Mouse (Mus musculus) cerebellum, adult 9-10 months (tissue): ENCODE measurements at regions not wholly inside any gene's neighbourhood (a gene's known extent, or its start where the extent isn't known, plus 50 kb on each side); places are given as distances from the start of the nearest gene placed in this dataset.
"Not testable (repeated sequence)": the region's sequence is repeated elsewhere in the genome, so short reads cannot be mapped to it uniquely, and the experiment has no call there.

Experiments
- DNase-seq: peaks from one replicate; pipeline ENCODE4 v3.0.0; 2022

DNA sequence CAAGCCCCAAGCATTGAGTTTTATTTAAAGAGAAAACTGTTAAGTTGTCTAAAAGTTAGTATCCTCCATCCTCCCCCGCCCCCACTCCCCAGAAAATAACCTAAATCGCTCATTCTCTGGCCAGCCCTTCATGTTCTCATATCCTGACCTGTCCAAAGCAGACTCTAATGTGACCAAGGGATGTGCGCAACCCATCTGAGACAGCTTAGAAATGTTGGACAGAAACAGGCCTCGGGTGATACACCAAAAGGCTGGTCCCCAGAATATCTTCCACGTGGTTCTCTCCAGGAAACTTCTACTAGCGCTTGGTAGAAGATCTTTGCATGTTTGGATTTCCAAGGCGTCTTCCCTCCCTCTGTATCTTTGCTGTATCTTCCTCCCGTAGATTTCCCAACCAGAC is 482.8 kb downstream of the Tns1 start:
- no peak for DNase-seq

DNA sequence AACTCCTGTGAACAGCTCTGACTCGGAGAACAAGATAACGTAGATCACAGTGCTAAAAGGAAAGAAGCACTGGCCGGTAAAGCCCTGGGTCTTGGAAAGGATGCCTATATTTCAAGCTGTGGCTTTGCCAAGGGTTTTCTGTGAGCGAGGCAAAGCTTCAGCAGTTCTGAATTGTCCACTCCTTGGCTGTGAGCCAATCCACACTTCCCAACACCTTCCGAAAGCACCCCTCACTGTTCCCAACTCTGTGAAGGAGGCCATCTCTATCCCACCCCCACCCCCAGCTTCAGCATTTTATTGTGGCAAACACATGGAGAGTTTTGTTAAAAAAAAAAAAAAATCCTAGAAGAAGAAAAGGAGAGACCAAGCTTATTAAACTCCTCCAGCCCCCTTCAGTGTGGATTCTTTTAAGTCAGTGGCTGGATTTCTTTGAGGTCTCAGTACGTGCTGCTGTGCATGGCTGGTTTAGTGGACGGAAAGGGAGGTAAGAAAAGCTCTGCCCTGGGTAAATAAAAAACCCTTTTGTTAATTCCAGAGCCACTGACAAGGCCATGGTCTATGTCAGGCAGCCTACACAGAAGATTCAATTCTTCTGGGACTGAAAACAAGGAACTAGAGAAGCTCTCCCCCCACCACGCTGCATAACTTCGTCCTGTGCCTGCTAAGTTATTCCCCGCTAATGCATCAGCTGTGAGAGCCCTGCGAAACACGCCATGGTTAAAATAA is 483.4 kb downstream of the Tns1 start:
- DNase-seq, result no peak

GRCm38 (mm10) chr1:73635709-73636108 is 488.5 kb downstream of the Tns1 start:
- no peak for DNase-seq

DNA sequence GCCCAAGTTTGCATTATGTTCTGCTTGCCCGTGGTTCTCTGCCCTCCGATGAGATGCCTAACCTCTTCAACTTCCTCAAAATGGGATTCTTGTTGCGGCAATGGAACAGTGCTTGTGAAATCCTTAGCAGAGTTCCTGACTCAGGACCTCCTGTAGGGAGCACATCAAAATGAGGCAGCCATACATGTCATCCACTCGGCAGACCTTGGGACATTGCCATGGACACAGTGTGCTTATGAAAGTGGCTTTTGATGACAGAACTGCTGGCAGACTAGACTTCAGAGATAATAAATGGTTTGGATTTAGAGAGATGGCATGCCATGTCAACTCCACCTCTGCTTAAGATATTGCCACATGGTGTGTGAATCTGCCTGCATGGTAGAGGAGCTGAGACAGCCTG is 489.4 kb downstream of the Tns1 start:
- peak; percentile 20 for DNase-seq

DNA sequence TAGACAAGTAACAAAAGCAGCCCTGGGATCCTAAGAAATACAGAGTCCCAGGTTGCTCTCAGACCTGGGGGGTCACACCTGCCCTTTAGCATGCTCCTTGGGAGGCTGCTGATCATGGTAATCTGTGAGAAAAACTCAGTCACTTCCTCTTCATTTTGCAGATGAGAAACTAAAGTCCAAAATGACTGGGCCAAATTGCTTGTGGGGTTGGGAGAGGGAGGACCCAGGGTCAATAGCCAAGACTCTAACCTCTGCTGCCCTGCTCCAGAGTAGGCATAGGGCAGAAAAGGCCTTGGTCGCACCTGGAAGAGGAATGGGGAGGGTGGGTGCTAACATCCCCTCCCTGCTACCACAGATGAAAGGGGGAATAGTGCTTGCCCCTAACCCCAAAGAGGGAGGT is 491.2 kb downstream of the Tns1 start:
- DNase-seq, result no peak

- DNase-seq, result no peak
Measured at GRCm38 (mm10) chr1:73630363-73630762, 493.9 kb downstream of the Tns1 start.

DNA sequence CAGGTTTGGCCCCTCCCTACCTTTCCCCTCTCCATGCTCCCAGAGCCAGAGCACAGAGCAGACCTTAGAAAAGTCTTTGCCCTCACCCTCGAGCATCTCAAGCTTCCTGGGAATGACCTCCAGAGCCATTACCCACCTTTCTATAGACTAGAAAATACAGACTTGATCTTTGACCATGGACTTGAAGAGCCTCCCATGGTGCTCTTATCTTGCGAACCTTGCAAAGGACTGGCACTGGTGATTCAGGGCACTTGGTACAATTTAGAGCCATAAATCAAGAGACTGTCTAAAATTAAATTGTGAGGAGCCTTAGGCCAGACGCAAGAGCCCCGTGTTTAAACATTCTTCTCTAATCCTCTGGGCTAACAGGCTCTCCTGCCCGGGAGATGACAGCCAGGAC is 498.9 kb downstream of the Tns1 start:
- DNase-seq, result no peak

DNA sequence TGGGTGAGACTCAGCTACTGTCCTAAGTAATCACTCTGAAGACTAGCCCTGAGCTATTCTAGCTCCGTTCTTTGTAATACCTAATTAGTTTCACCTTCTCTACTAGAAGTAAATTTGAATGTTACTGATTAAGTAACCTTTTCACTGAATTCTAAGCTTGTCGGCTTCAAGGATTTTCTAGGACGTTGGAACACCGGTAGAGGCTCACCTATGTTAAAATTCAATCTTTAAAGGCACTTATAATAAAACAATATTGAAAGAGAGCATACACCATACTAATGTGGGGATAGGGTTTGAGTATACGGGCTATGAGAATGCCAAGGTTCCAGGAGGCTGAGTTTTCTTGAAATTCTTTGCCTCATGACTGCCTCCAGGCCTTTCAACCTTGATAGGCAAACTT is 503.1 kb downstream of the Tns1 start:
- DNase-seq, result not testable (repeated sequence)

GRCm38 (mm10) chr1:73618551-73619170 is 505.6 kb downstream of the Tns1 start:
- DNase-seq, result peak; percentile 82

- DNase-seq, result no peak
Measured at GRCm38 (mm10) chr1:73593653-73594385, 530.4 kb downstream of the Tns1 start.

DNA sequence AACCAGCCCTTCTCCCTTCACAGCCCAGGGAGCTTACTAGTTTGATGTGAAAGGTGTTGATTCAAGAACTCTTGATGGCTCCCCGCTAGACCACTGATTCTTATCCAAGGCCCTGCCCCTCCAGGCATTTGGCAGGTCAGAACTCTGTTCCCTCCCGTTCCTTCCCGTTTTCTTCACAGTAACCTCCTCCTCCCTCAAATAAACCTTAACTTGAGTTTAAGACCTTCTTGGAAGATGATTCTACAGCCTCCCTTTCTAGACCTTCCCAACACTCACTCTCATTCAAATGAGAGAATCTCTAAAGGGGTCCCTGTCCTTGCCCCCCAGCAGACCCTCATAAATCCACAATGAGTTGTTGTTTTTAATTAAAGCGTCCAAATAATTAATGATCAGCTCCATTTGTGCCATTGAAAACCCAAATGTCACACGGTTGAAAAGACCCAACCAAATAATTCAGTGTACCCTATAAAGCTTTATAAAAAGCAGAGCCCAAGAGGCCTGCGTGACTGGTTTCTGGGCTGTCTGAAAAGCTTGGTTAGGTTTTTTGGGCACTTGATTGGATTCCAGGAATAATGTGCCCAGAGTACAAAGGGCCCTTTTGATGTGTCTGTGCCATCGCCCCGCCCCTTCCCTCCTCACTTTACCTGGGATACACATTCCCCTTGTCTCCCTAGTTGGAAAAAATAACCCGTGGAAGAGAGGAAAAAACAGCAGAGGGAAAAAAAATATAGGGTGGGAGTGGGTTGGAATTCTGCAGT is 532.7 kb downstream of the Tns1 start:
- DNase-seq, result no peak

DNA sequence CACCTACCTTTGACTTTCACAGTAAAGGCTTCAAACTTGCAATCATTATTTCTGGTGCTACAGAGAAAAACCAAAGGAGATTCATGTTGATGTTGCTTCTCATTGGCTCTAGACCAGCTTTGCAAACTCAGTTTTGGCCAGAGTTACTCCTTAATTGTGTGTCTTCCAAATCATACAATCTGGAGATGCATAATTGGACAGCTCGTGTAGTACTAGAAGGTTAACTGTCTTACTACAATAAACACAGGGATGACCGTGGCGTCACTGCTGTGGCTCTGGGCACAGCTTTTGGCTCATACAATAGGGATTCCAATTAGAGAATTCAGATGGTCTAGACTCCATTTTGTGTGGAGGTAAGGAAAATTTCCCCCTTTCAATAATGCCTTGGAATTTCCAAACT is 544.6 kb downstream of the Tns1 start:
- no peak for DNase-seq

DNA sequence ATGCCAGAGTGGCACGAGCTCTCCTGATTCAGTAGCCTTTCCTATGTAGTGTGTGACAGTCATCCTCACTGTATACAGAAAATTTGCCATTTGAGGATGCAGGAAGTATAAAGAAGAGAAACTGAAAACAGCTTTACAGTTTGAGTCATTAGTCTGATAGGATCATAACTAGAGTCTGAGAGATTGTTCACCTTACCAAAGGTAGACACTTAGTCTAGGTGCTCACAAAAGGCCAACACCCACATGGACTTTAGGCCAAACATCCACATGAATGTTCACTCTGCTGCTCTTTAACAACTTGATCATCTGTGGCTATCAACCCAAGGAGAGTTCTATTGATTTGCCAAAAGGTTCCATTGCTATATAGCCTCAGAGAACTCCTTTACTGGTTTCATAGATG is 547.2 kb downstream of the Tns1 start:
- no peak for DNase-seq

- DNase-seq, result no peak
Measured at GRCm38 (mm10) chr1:73575694-73576093, 548.6 kb downstream of the Tns1 start.

GRCm38 (mm10) chr1:73570944-73571343 is 553.3 kb downstream of the Tns1 start:
- DNase-seq, result no peak

- no peak for DNase-seq
Measured at GRCm38 (mm10) chr1:73566770-73567169, 551.1 kb upstream of the Tnp1 start.

- no peak for DNase-seq
Measured at GRCm38 (mm10) chr1:73560594-73560993, 544.9 kb upstream of the Tnp1 start.

DNA sequence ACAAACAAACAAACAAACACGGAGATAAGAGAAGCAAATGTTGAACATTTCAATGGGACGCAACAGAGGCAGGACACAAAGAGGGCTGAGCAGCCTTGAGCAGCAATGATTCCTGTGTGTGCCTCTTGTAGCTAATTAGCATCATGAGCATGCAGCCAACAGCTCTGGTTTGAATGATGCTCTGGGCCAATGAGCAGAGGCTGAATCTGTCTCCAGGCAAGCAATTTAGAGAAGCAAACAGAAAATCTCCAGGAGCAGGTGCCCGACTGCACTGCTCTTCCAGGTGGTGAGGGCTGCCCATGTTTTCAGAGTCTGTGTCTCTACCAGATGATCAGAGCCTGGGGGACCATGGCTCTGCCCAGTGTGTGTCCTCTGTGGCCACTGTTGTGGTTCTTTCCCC is 532.2 kb upstream of the Tnp1 start:
- no peak for DNase-seq

DNA sequence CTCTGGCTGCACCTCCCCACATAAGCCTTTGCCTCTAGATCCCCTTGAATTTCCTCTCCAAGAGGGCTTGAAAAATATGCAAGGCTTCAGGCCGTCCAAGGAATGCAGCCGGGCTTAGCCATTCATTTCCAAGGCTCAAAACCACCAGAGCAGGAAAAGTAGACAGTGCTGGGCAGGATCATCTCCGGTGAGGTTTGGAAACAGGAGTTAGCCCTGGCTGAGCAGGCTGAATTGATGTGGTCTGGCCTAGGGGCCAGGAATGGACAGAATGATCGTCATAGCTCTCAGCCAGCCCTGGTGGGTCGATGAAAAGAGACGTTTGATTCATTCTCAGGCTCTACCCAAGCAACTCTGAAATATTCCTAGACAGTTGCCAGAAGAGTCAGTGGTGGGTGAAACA is 529.7 kb upstream of the Tnp1 start:
- DNase-seq, result no peak

DNA sequence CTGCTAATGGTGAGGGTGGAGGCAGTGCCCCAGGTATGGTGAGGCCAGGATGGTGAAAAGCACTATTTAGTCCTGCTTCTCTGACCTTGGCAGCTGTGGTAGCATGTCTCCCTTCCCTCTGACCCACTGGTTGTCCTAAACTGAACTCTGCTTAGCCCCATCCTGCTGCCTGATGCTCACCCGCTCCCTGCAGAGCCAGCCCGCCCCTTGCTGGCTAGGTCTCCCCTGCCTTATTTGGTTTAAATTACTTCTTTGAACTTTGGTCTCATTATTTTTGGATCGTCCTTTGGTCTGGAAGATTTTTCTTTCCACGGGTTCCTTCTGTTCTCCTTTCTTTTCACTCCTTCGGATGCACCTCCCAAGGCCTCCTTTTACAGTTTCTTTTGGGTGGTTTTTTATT is 525.7 kb upstream of the Tnp1 start:
- DNase-seq, result no peak

GRCm38 (mm10) chr1:73538420-73538871 is 522.7 kb upstream of the Tnp1 start:
- DNase-seq, result no peak

DNA sequence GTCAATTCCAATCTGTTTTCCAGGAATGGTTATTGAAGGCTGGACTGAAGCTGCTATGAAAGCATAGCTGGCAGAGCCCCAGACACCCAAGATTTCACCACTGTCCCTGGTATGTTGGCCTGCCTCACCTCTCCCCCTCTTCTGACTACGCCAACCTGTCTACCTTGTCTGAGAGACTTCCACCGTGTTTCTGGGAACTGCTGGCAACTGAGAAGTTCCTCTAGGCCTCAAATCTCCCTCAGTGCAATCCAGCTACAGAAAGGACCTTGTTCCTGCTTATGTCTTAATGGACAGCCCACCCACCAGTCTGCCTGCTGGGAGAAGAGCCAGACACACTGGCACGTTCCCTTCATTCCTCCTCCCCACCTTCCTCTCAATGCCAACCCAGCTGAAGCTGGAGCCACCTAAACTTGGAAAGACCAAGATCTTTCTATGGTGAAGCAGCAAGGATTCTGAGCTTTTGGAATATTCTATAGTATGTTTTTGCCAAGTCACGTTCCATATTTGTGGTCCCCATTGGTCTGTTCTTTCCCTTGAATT is 520.1 kb upstream of the Tnp1 start:
- no peak for DNase-seq

DNA sequence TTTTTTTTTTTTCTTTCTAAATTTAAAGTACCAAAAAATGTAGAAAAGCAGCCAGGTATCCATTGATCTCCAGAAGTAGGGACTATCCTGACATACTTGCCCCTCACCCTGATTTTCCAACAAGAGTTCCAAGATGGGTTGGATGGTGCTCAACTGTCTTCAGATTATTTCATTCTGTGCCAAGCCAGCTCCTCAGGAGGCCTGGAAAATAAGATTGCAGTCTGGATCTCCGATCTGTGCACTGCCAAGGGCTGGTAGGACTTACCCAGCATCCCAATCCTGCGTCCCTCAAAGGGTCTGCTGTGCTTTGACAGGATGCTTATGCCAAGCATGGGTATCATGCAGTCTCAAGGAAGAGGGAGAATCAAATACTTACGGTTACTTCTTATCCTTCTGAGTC is 517.8 kb upstream of the Tnp1 start:
- DNase-seq, result no peak
